Mouse (Mus musculus): ENCODE measurements around the gene Sell.

DNA sequence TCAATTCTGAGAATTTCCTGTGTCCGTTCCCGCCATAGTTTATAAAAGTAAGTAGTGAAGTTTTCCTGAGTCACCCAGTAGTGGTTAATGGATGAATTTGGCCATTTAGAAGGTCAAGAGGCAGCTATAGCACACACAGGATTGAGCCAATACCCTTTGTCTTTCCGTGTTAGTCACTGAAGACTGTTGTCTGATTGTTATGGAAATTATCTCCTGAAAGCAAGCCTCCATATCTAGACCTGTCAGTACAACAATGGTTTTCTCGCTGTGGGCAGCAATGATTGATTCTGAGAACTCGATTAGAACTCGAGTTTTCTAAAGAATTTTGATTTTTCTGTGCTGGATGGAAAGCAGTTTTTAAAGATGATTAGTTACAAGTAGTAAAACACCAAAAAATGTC is 42.0 kb upstream of the Sell start:
- TF ChIP-seq CTCF (IDR thresholded peaks at IDR 0.05; ENCODE audit: low read depth) (no peak), EP300 (IDR thresholded peaks at IDR 0.05; ENCODE audit: low read depth) (no peak)

Data from liver, postnatal 0 days (tissue).